Mouse (Mus musculus): Measurements from ENCODE around the gene Olfr1193.
"Not testable (repeated sequence)": the region's sequence is repeated elsewhere in the genome, so short reads cannot be mapped to it uniquely, and the experiment has no call there.

The Olfr1193 gene

DNA sequence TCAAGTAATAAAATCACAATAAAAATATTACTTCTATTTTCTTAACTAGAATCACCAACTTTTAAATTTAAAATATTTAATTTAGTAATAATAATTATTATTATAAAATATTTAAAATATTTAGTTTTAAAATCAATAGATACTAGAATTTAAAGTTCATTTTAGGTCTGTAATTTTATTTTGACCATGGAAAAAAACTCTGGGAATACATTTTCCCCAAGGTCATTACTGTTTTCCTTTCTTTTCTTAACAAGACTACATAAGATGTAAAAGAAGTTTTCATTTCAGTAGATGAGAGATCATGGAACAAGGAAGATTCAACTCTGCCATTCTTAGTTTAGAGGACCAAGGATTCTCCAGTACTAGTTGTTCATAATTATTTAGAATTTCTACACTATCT lies at the start of gene Olfr1193:
TSS of gene Olfr1193 (plus strand) at position 301 of the 400 bp plus-strand sequence.
- DNase-seq = not testable (repeated sequence)

DNA sequence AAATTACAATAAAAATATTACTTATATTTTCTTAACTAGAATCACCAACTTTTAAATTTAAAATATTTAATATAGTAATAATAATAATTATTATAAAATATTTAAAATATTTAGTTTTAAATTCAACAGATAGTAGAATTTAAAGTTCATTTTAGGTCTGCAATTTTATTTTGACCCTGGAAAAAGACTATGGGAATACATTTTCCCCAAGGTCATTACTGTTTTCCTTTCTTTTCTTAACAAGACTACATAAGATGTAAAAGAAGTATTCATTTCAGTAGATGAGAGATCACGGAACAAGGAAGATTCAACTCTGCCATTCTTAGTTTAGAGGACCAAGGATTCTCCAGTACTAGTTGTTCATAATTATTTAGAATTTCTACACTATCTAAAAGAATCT lies 35.2 kb upstream of the Olfr1193 start, which contains the start of gene Olfr1191-ps1:
TSS of gene Olfr1191-ps1 (plus strand) at position 301 of the 400 bp plus-strand sequence.
- DNase-seq = not testable (repeated sequence)

DNA sequence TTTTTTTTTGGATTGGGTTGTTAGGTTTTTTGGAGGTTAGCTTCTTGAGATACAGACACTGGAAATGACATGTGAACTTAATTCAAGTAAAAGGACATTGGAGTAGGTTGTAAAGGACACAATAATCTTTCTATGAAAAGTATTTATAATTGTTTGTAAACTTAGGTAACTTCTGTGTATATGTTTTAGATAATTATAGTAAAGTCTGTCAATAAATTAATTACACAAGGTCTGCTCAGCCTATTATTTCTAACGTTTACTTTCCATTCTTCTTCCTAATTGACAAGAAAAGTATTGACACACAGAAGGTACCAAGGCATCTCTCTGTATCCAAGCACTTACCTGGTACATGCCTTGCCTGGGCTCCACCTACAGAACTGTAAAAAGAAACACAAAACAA lies 27.2 kb upstream of the Olfr1193 start, which contains the start of gene Olfr1192-ps1:
TSS of gene Olfr1192-ps1 (plus strand) at position 301 of the 400 bp plus-strand sequence.
- no peak for DNase-seq

DNA sequence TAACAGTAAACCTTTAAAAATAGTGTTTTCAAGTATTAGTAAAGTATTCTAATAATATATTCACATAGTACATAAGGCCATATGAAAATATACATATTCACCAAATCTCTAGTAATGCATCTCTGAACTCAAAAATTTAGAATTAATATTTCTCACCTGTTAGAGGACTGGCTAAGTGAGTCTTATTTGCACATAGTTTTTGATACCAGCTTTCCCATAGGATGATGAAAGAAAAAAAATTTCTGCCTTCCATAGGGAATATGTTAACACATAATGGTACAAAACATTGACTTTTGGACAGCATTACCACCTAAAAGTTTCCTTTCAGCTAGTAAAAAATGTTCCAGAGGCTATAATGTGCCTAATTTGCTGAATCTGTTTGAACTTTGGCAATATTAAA lies 13.7 kb downstream of the Olfr1193 start, which contains the start of gene Olfr1195:
TSS of gene Olfr1195 (minus strand) at position 101 of the 400 bp plus-strand sequence.
- DNase-seq = no peak

DNA sequence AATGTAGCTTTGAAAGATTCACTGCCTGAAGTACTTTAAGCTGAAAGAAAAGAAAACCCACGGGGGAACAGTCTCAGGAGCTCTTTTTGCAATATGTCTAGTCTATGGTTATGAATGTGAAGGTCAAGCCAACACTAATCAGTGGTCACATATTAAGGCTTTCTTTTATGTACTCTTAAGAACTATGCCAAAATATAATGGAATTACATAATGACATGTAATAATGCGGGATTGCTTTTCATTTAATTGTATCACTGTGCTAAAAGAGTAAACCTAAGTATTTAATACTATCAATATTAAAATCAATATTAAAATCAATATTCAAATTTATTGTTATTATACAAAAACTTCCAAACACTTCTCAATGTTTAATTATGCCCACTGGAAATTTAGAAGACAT lies 29.1 kb downstream of the Olfr1193 start, which contains the start of gene Olfr1196:
TSS of gene Olfr1196 (minus strand) at position 101 of the 400 bp plus-strand sequence.
- no peak for DNase-seq

All from right cerebral cortex, postnatal 14 days (tissue).